Mouse (Mus musculus) naive thymus-derived CD4-positive, alpha-beta T cell, adult 5 months (primary cell): ENCODE data around the gene Zp2. TPM values are rescaled to one million over a fixed set of nuclear protein-coding genes. Genes with fewer than 3 reads are reported as not detected.

Source experiments
- polyA plus RNA-seq: library from polyadenylated mRNA; unstranded; fragments of 100-300 nt; shearing (Covaris generic); gene quantifications from one replicate; pipeline ENCODE4 v1.2.1, GENCODE M21; 2017

Gene Zp2
- polyA plus RNA-seq: not detected

GRCm38 (mm10) chr7:120145191-120145590 lies at the start of gene Zp2:
Gene Zp2 (minus strand): TSS chr7:120145291.

GRCm38 (mm10) chr7:120173603-120174244 lies 28.6 kb upstream of the Zp2 start, which contains the start of gene Anks4b:
Gene Anks4b (plus strand): TSS chr7:120173858.

GRCm38 (mm10) chr7:120102164-120102972 lies 42.7 kb downstream of the Zp2 start, which contains the start of gene Tmem159:
Gene Tmem159 (plus strand): TSS chr7:120102353.

GRCm38 (mm10) chr7:120095180-120095579 lies 49.9 kb downstream of the Zp2 start, which contains the start of gene Dnah3:
Gene Dnah3 (minus strand): TSS chr7:120095280.

Other genes starting within 250 kb of the Zp2 start
- gene Lyrm1, start 249.4 kb downstream of the Zp2 start, polyA plus RNA-seq: 6.7 TPM
- 21.0 TPM for gene Dcun1d3, start 249.0 kb downstream of the Zp2 start, polyA plus RNA-seq
- gene Dnah3, start 50.0 kb downstream of the Zp2 start, polyA plus RNA-seq: 0.12 TPM
- 0.58 TPM for gene Tmem159, start 42.9 kb downstream of the Zp2 start, polyA plus RNA-seq
- not detected for gene Anks4b, start 28.6 kb upstream of the Zp2 start, polyA plus RNA-seq
- gene Crym, start 56.8 kb upstream of the Zp2 start, polyA plus RNA-seq: not detected
- not detected for gene Abca14, start 58.7 kb upstream of the Zp2 start, polyA plus RNA-seq
- gene Abca15, start 183.4 kb upstream of the Zp2 start, polyA plus RNA-seq: not detected